Mouse (Mus musculus): ENCODE results near the gene Tradd. TPM values are rescaled to one million over a fixed set of nuclear protein-coding genes. Genes with fewer than 3 reads are reported as not detected.

Tradd gene
- polyA plus RNA-seq, 1 experiment, result 57.4 TPM

Other genes with a start within 250 kb of the Tradd start
- 0.21 TPM in 1 of 2 replicates, not detected in the other for gene Ces3a, start 216.0 kb downstream of the Tradd start, polyA plus RNA-seq (2012; rRNA removed)
- gene Ces3b, start 180.9 kb downstream of the Tradd start, polyA plus RNA-seq (2012; rRNA removed), result not detected in 2 replicates
- not detected in 2 replicates for gene Ces4a, start 132.8 kb downstream of the Tradd start, polyA plus RNA-seq (2012; rRNA removed)
- 7.0 and 8.1 TPM in 2 replicates for gene Cbfb, start 93.9 kb downstream of the Tradd start, polyA plus RNA-seq (2012; rRNA removed)
- 13.0 and 14.5 TPM in 2 replicates for gene D230025D16Rik, start 39.5 kb downstream of the Tradd start, polyA plus RNA-seq (2012; rRNA removed)
- 4.9 and 6.2 TPM in 2 replicates for gene B3gnt9, start 9.5 kb downstream of the Tradd start, polyA plus RNA-seq (2012; rRNA removed)
- 16.3 and 16.9 TPM in 2 replicates for gene Fbxl8, start within 50 bp of the Tradd start, polyA plus RNA-seq (2012; rRNA removed)
- 0.74 and 1.2 TPM in 2 replicates for gene Hsf4, start 5.2 kb upstream of the Tradd start, polyA plus RNA-seq (2012; rRNA removed)
- 0.82 and 0.88 TPM in 2 replicates for gene Nol3, start 11.5 kb upstream of the Tradd start, polyA plus RNA-seq (2012; rRNA removed)
- 1.7 and 2.0 TPM in 2 replicates for gene 4931428F04Rik, start 25.3 kb upstream of the Tradd start, polyA plus RNA-seq (2012; rRNA removed)
- 1.6 and 2.5 TPM in 2 replicates for gene Exoc3l, start 31.5 kb upstream of the Tradd start, polyA plus RNA-seq (2012; rRNA removed)
- gene E2f4, start 33.1 kb upstream of the Tradd start, polyA plus RNA-seq (2012; rRNA removed), result 147 and 149 TPM in 2 replicates
- gene Elmo3, start 41.0 kb upstream of the Tradd start, polyA plus RNA-seq (2012; rRNA removed), result 65.9 and 82.0 TPM in 2 replicates
- 4.6 and 5.8 TPM in 2 replicates for gene Lrrc29, start 61.7 kb upstream of the Tradd start, polyA plus RNA-seq (2012; rRNA removed)
- gene Tmem208, start 61.7 kb upstream of the Tradd start, polyA plus RNA-seq (2012; rRNA removed), result 120 and 134 TPM in 2 replicates
- 20.1 and 28.9 TPM in 2 replicates for gene Fhod1, start 83.3 kb upstream of the Tradd start, polyA plus RNA-seq (2012; rRNA removed)
- 2.7 and 4.0 TPM in 2 replicates for gene Slc9a5, start 84.2 kb upstream of the Tradd start, polyA plus RNA-seq (2012; rRNA removed)
- 0.52 and 0.73 TPM in 2 replicates for gene Plekhg4, start 108.7 kb upstream of the Tradd start, polyA plus RNA-seq (2012; rRNA removed)
- gene Kctd19, start 148.9 kb upstream of the Tradd start, polyA plus RNA-seq (2012; rRNA removed), result 0.07 TPM in 1 of 2 replicates, not detected in the other
- gene Lrrc36, start 149.0 kb upstream of the Tradd start, polyA plus RNA-seq (2012; rRNA removed), result 0.12 and 0.25 TPM in 2 replicates
- 73.9 and 101 TPM in 2 replicates for gene Tppp3, start 206.9 kb upstream of the Tradd start, polyA plus RNA-seq (2012; rRNA removed)
- gene Zdhhc1, start 232.3 kb upstream of the Tradd start, polyA plus RNA-seq (2012; rRNA removed), result 15.0 and 16.3 TPM in 2 replicates